Mouse (Mus musculus) cortical plate, adult 2 months (tissue): ENCODE measurements around the gene Atp11c. TPM values are rescaled to one million over a fixed set of nuclear protein-coding genes. Genes with fewer than 3 reads are reported as not detected.
A peak's percentile ranks its signal among the peaks of the same experiment; 100 is the strongest.

ENCODE experiments used
- H3K27ac ChIP-seq: fragments of 200-500 bp; 2 replicates; pipeline ENCODE4 v1.5.1; 2012; ENCODE audit warnings: low read length, control low read depth, inconsistent platforms; ENCODE audit not compliant: insufficient read depth
- H3K4me1 ChIP-seq: fragments of 200-500 bp; 2 replicates; pipeline ENCODE4 v1.6.1; 2011; ENCODE audit warnings: low read length; ENCODE audit not compliant: control insufficient read depth, insufficient read depth
- H3K4me3 ChIP-seq: fragments of 200-500 bp; 2 replicates; pipeline ENCODE4 v1.5.1; 2011; ENCODE audit warnings: mild to moderate bottlenecking, low read length, control low read depth; ENCODE audit not compliant: insufficient read depth
- CTCF ChIP-seq: fragments of 200-500 bp; IDR thresholded peaks from 2 replicates; pipeline ENCODE4 v1.5.1; 2011; ENCODE audit warnings: mild to moderate bottlenecking, control low read depth, low read length; ENCODE audit not compliant: insufficient read depth; ENCODE audit errors: extremely low read depth
- POLR2A ChIP-seq: fragments of 200-500 bp; IDR thresholded peaks from 2 replicates; pipeline ENCODE4 v1.6.1; 2011; ENCODE audit warnings: mild to moderate bottlenecking, low read length, control low read depth; ENCODE audit not compliant: insufficient read depth; ENCODE audit errors: extremely low read depth
- polyA plus RNA-seq: library from polyadenylated mRNA; depleted of rRNA; stranded (reverse); fragments of >200 nt; gene quantifications from 2 replicates; pipeline ENCODE4 v1.2.3, GENCODE M21; 2012

Gene Atp11c
- polyA plus RNA-seq, 1 experiment: 5.6 TPM

DNA sequence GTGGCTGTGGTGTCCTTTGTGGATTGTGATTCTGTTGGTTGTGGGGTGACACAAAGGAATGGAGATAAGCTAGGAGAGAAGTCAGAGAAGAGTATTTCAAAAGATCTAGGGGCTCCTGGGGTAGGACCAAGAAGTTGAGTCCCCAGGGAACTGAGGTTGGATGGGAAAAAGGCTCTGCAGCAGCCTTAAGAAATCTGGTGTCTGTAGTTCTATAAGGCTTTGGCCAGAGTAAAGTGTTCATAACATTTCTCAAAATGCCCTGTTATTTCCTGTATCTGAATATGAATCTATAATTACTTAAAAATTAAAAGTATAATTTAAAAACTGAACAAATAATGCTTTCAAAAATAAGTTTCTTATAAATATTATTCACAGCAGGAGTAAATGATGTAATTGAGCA lies 53.3 kb downstream of the Atp11c start, which contains the start of gene Gm7073:
Gm7073 (minus strand) TSS at position 101 of the 400 bp plus-strand sequence.
- H3K4me1 ChIP-seq: no peaks in the 10 kb centered on the region
- TF ChIP-seq POLR2A (no peak), CTCF (no peak)

DNA sequence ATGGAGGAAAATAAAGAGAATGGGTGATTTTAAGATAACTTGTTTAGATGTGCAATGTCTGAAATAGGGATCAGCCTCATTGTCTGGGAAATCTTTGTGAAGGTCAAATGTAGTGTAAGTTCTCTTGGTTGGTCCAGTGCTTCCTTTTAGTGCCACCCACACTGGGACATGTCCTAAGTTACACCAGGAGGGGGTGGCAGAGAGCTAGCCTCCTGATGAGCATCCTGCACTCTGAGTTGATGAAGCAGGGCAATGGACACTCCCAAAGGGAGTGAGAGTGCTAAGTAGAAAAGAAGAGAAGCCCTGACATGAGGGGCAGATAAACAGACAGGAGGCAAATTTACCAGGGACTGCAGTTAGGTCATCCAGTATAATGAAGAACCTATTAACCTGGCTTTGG lies 88.5 kb downstream of the Atp11c start:
- Histone ChIP-seq H3K27ac (no peak overlapping the region), H3K4me3 (no peak overlapping the region), H3K4me1 (no peaks in the 10 kb centered on the region)
- TF ChIP-seq CTCF (peak; percentile 51; the same call in 1 of the 2 replicates), POLR2A (no peak)

More for the DNA sequence above, 53.3 kb downstream of the Atp11c start, which contains the start of gene Gm7073:
- Histone ChIP-seq H3K27ac (no peak within 1 kb of the TSS), H3K4me3 (no peak within 1 kb of the TSS)

DNA sequence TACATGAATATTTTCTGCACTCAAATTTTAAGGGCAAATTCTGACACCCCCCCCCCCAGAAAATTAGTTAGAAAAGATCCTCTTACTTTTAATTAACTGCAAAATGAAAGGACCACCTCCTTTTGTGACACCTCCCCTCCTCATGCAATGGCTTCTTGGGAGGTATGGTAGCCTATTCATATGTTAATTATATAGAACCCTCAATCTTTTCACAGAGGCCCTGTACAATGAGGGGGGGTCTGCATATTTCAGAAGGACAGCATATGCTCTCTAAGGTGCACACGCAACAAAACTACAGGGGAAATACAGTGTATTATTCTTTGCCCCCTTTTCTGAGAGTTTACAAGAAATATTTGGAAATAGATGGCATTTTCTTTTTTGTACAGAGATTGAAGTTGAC lies 94.7 kb downstream of the Atp11c start:
- H3K4me3 ChIP-seq: no peak overlapping the region
- TF ChIP-seq CTCF (no peak), POLR2A (no peak)
- no peaks in the 10 kb centered on the region for H3K4me1 ChIP-seq
- H3K27ac ChIP-seq: no peak overlapping the region

- H3K4me1 ChIP-seq: no peaks in the 10 kb centered on the region
- H3K27ac ChIP-seq: no peak overlapping the region
- H3K4me3 ChIP-seq: no peak overlapping the region
- no peak for TF ChIP-seq POLR2A
- TF ChIP-seq CTCF: no peak
Measured at GRCm38 (mm10) chrX:60495308-60495707, 97.2 kb downstream of the Atp11c start.

GRCm38 (mm10) chrX:60463786-60464185 lies 128.7 kb downstream of the Atp11c start:
- Histone ChIP-seq H3K27ac (no peak overlapping the region), H3K4me3 (no peak overlapping the region), H3K4me1 (no peaks in the 10 kb centered on the region)
- TF ChIP-seq CTCF (peak; percentile 33; the same call in 1 of the 2 replicates), POLR2A (no peak)

DNA sequence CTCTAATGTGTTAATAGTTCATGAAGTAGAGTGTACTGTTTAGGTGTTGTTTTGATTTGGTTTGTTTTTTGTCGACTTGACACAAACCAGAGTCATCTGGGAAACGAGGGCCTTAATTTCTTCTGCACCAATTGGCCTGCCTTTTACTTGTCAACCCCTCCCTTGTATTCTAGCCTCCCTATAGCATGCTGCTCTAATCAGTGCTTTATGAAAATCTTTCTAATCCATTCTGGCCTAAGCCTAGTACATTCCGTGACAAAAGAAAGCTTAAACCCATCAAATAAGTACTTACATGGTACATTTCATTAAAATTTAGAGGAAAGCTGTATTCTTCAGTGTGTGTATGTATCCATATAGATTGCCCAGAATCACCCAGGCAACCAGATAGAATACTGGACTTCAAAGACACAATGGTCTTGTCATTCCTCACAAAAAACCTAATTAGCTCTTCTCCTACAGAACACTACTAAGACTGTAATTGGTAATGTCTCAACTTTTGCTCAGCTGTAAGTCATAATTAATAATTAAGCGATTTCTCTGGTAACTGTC lies 177.9 kb downstream of the Atp11c start:
- Histone ChIP-seq H3K4me3 (no peak overlapping the region), H3K4me1 (no peaks in the 10 kb centered on the region), H3K27ac (no peak overlapping the region)
- TF ChIP-seq POLR2A (no peak), CTCF (no peak)

DNA sequence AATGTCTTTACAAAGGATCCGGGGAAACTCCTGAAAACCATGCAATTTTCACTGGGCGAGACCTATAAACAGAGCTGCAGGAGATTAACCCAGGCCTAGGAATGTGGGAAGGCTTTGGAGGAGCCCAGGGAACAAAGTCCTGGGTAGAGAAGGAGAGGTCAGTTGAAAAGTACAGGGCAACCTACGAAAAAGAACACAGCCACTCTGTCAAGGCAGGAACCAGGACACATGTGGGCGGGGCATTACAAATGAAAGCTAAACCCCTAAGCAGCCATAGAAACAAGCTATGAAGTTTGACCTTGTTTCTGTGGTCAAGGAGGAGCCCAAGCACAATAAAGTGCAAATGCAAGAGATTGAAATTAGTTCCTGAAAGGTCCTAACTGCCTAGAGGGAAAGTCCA lies 186.8 kb downstream of the Atp11c start:
- H3K4me3 ChIP-seq: no peak overlapping the region
- no peak overlapping the region for H3K27ac ChIP-seq
- no peaks in the 10 kb centered on the region for H3K4me1 ChIP-seq
- TF ChIP-seq CTCF (no peak), POLR2A (no peak)

DNA sequence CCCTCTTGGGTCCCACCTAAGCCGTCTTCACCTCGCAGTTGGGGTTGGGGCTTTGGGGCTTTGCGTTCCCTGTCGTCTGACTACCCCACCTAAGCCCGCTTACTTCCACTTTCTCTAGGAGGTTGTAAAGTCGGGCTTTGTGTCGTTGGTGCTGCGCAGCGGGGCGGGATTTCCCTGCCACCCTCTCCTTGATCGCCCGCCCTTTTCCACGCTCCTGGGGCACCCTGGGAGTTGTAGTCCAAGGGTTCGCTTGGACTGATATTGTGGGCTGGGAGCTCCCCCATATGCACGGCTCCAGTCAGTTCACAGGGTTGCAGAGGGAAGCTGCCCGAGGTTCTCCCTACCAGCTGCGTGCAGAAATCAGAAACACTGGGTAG lies 187.8 kb downstream of the Atp11c start:
- Histone ChIP-seq H3K4me1 (no peaks in the 10 kb centered on the region), H3K27ac (0 out of 2 replicates have a peak overlapping the region, but pooled peaks have one; percentile 92), H3K4me3 (peak overlapping the region; percentile 36)
- TF ChIP-seq POLR2A (peak; percentile 71), CTCF (peak; percentile 55)

DNA sequence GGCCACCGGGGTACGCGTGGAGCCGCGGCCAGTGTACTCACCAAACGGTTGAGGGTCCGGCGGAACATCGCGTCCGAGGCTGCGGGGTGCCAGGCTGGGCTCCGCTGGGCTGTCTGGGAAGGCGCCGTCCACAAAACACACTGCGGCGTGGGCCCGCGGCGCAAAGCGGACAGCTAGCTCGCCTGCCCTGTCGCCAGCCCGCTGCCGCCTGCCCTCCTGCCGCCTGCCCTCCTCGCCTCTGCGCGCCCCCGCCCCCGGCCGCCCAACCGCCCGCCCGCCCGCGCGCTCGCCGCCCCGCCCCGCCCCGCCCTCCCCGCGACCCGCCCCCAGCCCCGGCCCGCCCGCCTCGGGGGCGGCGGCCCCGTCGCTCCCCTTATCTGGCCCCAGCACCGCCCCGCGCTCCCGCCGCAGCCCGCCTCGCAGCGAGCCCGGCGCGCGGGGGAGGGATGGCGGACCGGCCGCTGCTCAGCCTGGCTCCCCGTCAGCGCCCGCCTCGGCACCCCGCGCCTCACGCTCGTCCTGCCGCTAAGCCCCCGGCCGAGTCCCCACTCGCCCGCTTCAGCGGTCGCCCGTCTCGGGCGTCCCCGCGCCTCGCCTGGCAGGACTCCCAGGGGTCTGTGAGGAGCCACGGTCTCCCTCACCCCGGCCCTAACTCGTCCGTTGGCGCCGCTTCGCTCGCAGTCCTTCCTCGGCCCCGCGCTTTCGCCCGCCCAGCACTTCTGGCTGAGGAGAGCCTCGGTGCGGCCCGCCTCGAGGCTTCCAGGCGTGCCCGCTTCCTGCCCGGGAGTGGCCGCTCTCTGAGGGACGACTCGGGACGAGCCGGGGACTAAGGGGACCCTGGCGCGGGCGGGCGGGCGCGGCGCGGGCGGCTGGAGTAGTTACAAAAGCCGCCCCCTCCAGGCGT lies 188.5 kb downstream of the Atp11c start:
- H3K4me3 ChIP-seq: peak overlapping the region; percentile 36
- H3K4me1 ChIP-seq: no peaks in the 10 kb centered on the region
- peak overlapping the region; percentile 92 for H3K27ac ChIP-seq
- TF ChIP-seq CTCF: no peak
